8 mouse cellular contexts compared by ENCODE assay signal in genomic region chr7:73555918-73556580, GRCm38 (mm10). TPM values are rescaled to one million over a fixed set of nuclear protein-coding genes. Genes with fewer than 3 reads are reported as not detected.
A peak's percentile ranks its signal among the peaks of the same experiment; 100 is the strongest.
DNase-seq lines count a peak whose midpoint lies in the region; ATAC-seq and TF ChIP-seq lines count a peak whose summit lies in the region.

No protein-coding gene starts in this region.

- H3K4me3 ChIP-seq in gastrocnemius, adult 2 months, result peak overlapping the region; percentile 97
- H3K4me3 ChIP-seq in spleen, adult 2 months (ENCODE audit: extremely low read depth, insufficient read depth, insufficient read length), result peak overlapping the region; percentile 95; the same call in 1 of the 2 replicates
- peak overlapping the region; percentile 99 for H3K4me3 ChIP-seq in liver, embryonic 12.5 days

- peak overlapping the region; percentile 100 for H3K27ac ChIP-seq in gastrocnemius, adult 2 months
- no peak overlapping the region for H3K27ac ChIP-seq in spleen, adult 2 months (ENCODE audit: insufficient read depth, low read length)
- H3K27ac ChIP-seq in liver, embryonic 12.5 days, result no peak overlapping the region

- no peaks in the 10 kb centered on the region for H3K27me3 ChIP-seq in spleen, adult 2 months (ENCODE audit: control insufficient read depth, insufficient read depth, low read length)
- no peaks in the 10 kb centered on the region for H3K27me3 ChIP-seq in liver, embryonic 12.5 days (replicated peaks)

- peaks cover 4% of the 10 kb centered on the region for H3K4me1 ChIP-seq in spleen, adult 2 months (ENCODE audit: control insufficient read depth, insufficient read depth, insufficient read length)
- H3K4me1 ChIP-seq in liver, embryonic 12.5 days, result peaks cover 30% of the 10 kb centered on the region

- intact Hi-C loops in gastrocnemius, adult 2 months (cut with DNase I), result no loop called here

- TF ChIP-seq POLR2A in spleen, adult 2 months (IDR thresholded peaks at IDR 0.05; ENCODE audit: low read depth, low read length), result no peak

- H3K4me2 ChIP-seq in liver, embryonic 12.5 days, result peak overlapping the region; percentile 76

- peaks cover 5% of the 10 kb centered on the region for H3K36me3 ChIP-seq in spleen, adult 2 months (ENCODE audit: control insufficient read depth, insufficient read depth, low read length)
- peaks cover 19% of the 10 kb centered on the region for H3K36me3 ChIP-seq in liver, embryonic 12.5 days

- TF ChIP-seq CTCF in gastrocnemius, adult 2 months (IDR thresholded peaks at IDR 0.05), result no peak
- no peak for TF ChIP-seq CTCF in spleen, adult 2 months (IDR thresholded peaks at IDR 0.05; ENCODE audit: extremely low read depth, insufficient read depth, insufficient read length, insufficient replicate concordance)

- WGBS in spleen, adult 2 months, result 3% methylated on average over 4 of the region's 4 CpGs
- WGBS in liver, embryonic 12.5 days (ENCODE audit: insufficient replicate concordance), result 15% methylated on average over 4 of the region's 4 CpGs

- DNase-seq in gastrocnemius, adult 2 months, result no peak
- DNase-seq in gastrocnemius, postnatal 10 days, result no peak
- DNase-seq in spleen, adult 2 months (ENCODE audit: low read depth in 1 of 2, low spot score in 2 of 2), result no peak
- DNase-seq in spleen, adult 18-20 months, result no peak
- no peak for DNase-seq in adrenal gland, postnatal 4 days (ENCODE audit: low spot score in 2 of 2)
- no peak for DNase-seq in left cerebral cortex, adult 11 months (ENCODE audit: low spot score)
- no peak for DNase-seq in thymus, postnatal 0 days (ENCODE audit: low spot score)

- peak overlapping the region; percentile 100 for H3K9ac ChIP-seq in liver, embryonic 12.5 days

- ATAC-seq in liver, embryonic 12.5 days, result no peak

- H3K9me3 ChIP-seq in liver, embryonic 12.5 days (replicated peaks), result no peaks in the 10 kb centered on the region

RNA-seq across cellular contexts. Expression of gene Chd2, which starts 14.4 kb away (rescaled TPM):
- total RNA-seq in gastrocnemius, adult 2 months (2021), result 10 to 100 TPM; 40.7 to 48.4 TPM
- total RNA-seq in gastrocnemius, postnatal 10 days (2021), result 10 to 100 TPM; 42.9 to 57.0 TPM
- polyA plus RNA-seq in spleen, adult 2 months (2012; rRNA removed), result 48.6 and 52.5 TPM in 2 replicates
- polyA plus RNA-seq in liver, embryonic 12.5 days (2016; fragmentation: Nextera tagmentation; extraction: Ambion mirVana), result 26.2 and 28.9 TPM in 2 replicates
- 10 to 100 TPM; 63.5 to 69.1 TPM for total RNA-seq in adrenal gland, postnatal 4 days (2021)
- polyA plus RNA-seq in thymus, postnatal 0 days (2015; fragmentation: Nextera tagmentation; extraction: Ambion mirVana), result 52.6 and 64.2 TPM in 2 replicates
